Mouse (Mus musculus) urinary bladder, postnatal 10 days (tissue): Measurements from ENCODE around the gene Rab34.

Source experiments
- DNase-seq: peaks from one replicate; pipeline ENCODE4 v3.0.0; 2022; ENCODE audit warnings: low spot score

The Rab34 gene

DNA sequence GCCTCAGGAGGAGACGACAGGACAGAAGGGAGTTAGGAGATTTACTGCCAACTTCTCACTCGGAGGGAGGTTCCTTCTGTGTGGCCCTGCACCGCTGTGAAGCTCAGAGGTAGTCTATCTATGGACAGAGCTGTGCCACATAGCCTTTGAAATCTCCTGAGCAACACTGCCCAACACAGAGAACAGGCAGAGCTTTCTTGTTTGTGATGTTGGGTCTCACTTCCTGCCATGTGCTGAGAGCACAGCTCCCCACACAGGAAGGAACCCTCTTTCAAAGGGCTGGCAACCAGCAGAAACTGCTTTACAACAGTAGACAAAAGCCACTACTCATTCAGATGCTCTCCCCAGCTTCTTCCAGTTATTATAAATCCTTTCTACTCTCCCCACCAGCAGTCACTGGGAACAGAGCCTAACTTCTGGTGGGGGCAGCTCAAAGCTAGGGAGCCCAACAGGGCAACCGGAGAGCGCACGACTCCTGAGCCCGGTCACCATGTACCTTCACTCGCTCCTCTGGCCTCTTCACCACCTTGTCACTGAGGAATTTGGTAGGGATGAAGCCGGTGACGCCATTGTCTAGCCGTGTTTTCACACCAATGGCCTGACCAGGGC, 27.6 kb downstream of the Rab34 start:
- DNase-seq: no peak

DNA sequence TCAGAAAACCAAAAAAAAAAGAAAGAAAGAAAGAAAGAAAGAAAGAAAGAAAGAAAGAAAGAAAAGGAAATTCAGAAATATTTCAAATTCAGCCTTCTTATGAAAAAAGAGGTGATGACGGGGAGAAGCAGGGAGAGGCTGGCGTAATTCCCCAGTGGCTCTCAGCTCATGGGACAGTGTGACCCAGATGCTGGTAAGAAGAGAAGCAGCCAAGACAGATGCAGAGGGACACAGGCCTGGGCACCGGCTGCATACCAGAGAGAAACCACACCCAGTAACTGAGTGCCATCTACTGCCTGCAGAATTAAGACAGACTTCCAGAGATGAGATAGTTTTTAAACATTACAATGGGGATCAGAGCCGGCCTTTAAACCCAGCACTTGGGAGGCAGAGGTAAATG, 35.4 kb downstream of the Rab34 start:
- DNase-seq: no peak

DNA sequence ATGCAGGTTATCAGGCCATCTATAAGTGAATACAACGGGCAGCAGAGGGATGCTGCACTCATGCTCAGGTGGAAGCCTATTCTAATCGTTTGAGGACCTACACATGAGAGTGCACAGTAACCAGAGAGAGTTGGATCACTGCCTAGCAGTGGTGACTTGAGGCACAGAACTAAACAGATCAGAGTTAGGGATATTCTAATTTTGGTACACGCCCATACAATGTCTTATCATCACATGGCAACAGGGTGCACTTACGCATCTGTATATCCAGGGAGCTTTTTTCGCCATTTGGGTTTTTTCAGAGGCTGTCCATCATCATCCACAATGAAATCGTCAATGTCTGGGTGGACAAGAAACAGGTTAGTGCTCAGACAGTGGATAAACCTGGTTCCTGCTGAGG, 43.3 kb downstream of the Rab34 start:
- no peak for DNase-seq

DNA sequence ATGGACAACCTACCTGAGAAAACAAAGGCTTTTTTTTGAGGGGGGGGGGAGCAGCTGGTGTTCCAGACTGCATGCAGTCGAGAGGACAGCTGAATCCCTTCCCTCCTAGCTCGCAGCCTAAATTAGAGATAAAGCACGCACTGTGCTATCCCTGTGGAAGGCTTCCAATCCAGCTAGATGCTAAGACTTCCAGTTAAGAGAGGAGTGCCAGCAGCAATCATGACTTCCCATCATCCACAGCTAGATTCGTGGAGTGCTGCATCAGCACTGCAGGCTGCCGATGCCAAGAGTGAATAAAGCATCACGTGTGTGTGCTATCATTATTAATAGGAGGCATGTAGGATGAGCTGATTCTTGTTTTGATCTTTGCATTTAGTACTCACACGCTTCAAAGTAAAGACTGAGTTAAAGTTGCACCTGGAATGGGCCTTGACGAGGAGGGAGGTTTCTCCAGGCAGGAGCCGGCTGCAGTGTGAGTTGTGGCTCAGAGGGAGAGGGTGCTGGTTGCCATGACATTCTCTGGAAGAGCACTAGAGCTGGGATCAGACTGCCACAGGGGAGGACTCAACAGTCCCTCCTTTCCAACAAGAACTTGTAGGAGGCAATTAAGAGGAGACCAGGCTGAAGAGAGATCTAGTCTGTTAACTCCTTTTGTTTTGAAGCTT, 52.1 kb downstream of the Rab34 start:
- DNase-seq: no peak
